Mouse (Mus musculus) telencephalon, adult 2 months (tissue): Measurements from ENCODE around the gene Lmtk2.

Source experiments
- DNase-seq: peaks from one replicate; pipeline ENCODE4 v3.0.0-alpha.2; 2011; ENCODE audit warnings: low read depth, low spot score

Gene Lmtk2

DNA sequence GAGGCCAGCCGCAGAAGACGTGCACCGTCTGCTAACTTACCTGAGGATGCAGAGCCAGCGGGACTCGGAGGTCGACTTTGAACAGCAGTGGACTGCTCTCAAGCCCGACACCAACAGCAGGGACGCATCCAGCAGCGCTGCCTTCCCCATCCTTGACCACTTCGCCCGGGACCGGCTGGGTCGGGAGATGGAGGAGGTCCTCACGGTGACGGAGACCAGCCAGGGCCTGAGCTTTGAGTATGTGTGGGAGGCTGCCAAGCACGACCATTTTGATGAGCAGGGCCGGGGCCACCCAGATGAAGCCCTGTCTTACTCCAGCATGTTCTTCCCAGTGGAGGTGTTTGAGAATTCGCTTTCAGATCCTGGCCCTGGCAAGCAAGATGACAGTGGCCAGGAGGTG is 73.4 kb downstream of the Lmtk2 start:
- DNase-seq: no peak

DNA sequence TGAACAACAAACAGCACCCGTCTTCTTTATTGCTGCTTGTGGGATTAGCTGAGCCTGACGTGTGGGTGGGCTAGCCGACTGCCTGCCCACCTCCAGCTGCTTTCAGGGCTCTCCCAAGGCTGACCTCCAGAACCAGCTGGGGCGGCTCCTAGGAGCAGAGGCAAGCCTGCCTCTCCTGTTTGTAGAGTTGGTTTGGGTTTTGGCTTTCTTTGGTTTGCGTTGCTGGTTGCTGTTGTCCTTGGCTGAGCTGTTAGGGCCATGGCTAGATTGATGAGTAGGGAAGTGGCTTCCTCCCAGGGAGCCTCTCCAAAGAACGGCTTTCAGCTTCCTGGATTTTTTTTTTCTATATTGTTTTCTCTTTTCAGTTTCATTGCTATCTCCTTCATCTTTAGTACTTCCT is 78.0 kb downstream of the Lmtk2 start:
- DNase-seq: no peak

DNA sequence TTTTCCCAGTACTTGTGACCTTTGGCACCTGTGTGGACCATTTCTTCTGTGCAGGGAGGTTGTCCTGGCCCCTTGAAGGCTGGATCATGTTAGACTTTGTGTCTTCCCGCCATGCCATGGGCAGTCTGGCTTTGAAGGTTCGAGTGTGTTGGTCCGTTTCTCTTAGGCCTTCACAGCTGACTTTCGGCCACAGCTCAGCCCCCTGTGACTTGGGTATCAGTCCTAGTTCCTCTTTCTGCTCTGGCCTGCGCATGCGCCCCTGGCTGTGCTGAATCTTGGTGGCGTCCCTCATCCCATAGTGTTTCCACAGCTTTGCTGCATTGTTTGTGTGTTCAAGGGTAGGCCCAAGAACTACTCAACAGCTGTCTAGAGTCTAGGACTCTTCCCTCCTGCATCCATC is 81.0 kb downstream of the Lmtk2 start:
- no peak for DNase-seq

DNA sequence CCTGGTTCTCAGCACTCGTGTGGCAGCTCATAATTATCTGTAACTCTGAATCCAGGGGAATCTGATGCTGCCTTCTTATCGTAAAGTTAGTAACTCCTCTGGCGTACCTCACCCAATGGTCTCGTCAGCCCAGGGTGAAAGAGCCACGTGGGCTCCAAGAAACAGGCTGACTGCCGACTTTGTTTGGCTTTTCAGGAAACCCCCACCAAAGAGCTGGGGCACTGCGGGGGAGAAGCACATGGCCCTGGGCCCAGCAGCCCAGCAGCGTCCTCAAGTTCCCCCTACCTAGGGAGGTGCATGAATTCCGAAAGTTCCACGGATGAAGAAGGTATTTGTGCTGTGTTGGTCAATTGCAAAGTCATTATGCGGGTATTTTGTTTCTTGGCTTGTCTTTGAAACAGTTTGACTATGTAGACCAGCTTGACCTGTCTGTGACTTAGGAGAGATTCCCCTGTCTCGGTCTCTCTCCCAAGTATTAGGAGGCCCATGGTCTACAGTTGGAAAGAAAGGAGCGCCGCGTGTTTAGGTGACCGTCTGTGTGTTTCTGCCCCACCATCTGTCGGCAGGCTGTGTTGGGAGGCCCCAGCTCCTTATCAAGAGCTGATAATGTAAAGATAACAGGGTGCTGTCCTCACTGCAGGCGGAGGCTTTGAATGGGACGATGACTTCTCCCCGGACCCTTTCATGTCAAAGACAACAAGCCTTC is 82.5 kb downstream of the Lmtk2 start:
- DNase-seq: no peak

DNA sequence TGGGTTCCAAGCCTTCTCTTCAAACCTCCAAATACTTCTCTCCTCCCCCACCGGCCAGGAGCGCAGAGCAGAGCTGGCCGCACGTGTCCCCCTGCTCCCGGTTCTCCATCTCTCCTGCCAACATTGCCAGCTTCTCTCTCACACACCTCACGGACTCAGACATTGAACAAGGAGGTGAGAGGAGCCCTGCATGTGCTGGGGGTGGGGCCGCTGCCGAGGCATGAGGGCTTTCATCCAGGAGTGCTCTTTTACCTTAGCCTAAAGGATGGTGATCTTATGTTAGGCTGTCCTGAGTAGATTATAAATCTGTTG is 83.0 kb downstream of the Lmtk2 start:
- no peak for DNase-seq

DNA sequence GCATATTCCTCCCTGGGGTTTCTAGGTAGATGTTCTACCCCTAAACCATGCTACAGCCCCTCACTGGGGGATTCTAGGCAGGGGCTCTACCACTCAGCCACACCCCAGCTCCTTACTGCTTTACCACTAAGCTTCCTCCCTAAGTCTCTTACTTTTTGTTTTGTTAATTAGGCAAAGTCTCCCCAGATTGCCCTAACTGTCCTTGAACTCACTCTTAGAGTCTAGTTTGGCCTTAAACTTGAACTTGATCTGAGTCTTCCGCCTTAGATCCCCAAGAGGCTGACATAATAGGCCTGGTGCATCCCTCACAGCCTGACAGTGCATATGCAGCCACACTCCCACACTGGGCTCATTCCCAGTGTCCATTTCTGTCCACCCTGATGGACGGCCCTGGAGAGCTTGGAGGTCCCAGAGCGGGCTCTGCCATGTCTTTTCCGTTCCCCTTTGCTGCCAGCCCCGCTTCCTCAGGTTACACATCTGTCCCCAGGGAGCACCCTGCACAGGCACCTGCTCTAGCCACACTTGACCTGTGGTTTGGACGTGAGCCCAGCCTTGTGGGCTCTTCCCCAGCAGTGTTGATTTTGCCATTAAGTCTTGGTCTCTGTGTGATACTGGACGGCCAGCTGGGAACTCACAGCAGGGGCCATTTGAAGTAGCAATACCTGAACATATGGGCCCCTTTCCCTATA is 83.6 kb downstream of the Lmtk2 start:
- DNase-seq: no peak

DNA sequence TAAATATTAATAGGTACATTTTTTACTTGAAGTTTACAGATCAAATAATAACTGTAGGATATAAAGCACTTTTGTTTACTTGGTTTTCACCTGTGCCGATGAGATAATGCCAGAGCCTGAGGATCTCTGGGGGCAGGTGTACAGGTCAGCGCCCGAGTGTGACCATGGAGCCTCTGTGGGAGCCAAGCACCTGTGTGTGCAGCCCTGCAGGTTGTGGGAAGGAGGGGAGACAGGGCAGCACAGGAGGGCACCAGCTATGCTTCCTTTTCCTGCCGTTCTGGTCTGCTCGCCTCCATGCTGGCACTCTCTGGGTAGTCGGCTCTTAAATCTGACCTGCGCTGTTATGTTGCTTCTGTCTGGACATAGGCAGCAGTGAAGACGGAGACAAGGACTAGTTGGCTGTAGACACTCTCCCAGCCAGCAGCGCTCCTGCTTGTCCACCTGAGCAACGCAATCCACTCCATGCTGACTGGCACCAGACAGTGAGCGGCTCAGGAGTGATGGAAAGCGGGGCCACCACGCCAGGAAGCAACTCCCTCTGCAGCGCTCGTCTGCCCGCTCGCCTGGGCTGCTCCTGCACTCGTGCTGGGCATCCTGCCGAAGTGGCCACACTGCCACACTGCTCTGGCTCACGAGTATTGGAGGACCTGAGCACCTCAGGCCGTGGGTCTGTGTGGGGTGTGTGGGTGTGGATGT is 84.3 kb downstream of the Lmtk2 start:
- no peak for DNase-seq

DNA sequence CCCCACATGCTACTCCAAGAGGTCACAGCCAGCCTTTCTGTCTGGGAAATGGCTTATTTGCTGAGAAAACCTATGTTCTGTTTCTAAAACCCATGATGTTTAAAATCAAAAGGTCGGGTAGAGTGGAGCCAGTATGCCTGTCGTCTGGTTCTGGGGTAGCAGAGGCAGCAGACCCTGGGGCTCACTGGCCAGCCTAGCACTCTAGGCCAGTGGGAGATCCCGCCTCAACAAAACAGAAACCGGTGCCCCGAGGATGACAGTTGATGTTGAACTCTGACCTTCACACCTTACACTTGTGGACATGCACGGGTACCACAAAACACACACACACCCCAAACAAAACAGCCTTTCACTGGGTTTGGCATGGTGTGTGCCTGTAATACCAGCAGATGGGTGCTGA is 88.2 kb downstream of the Lmtk2 start:
- DNase-seq: no peak

DNA sequence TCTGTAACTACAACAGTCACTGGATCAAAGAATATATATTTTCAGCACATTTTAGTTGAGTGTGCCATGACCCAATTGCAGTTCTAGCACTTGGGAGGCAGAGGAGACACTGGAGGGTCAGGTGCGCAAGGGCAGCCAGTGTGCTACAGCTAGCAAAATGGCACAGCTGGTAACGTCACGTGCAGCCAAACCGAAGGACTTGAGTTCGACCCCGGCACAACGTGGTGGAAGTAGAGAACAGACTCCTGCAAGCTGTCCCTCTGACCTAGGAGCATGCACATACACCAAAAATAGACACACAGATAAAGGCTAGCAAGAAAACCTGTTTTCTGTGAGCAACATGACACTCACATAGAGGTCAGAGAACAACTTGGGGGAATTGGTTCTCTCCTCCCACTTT is 89.1 kb downstream of the Lmtk2 start:
- DNase-seq: no peak

DNA sequence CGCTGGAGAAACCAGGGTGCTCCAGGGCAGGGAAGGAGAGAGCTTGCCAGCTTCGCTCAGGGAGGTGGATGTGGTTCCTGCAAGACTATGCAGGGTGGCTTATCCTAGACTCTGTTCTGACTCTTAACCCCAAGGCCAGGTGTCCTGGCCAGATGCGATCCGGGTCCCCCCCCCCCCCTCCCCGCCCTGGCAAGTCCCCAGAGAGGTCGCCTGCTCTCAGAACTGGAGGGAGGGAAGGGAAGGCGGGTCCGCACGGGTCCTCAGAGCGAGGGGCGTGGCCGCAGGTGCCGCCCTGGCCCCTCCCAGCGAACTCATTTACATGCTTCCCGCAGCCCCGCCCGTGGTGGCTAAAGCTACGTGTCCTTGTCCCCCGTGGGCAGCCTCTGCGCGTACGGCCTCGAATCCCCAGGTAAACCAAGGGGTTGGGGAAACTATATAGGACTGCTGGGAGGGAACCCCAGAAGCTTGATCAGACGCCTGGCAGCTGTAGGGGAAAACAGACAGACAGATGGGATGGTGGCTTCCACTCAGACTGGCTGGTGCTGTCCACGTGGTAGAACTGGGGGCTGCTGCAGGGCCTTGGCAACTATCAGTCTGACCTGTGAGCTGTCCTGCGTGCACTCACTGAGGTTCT is 89.8 kb downstream of the Lmtk2 start, which contains the start of gene Bhlha15:
TSS of gene Bhlha15 (plus strand) at position 337 of the 634 bp plus-strand sequence.
- DNase-seq: no peak

DNA sequence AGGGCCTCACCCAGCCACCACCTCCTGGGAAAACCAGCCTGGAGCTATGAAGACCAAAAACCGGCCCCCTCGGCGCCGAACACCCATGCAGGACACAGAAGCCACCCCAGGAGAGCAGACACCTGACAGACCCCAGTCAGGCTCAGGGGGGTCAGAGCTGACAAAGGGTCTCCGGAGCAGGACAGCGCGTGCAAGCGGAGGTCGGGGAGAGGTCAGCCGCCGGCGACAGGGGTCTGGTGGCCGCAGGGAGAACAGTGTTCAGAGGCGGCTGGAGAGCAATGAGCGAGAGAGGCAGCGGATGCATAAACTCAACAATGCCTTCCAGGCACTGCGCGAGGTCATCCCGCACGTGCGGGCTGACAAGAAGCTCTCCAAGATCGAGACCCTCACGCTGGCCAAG is 90.8 kb downstream of the Lmtk2 start:
- DNase-seq: no peak

DNA sequence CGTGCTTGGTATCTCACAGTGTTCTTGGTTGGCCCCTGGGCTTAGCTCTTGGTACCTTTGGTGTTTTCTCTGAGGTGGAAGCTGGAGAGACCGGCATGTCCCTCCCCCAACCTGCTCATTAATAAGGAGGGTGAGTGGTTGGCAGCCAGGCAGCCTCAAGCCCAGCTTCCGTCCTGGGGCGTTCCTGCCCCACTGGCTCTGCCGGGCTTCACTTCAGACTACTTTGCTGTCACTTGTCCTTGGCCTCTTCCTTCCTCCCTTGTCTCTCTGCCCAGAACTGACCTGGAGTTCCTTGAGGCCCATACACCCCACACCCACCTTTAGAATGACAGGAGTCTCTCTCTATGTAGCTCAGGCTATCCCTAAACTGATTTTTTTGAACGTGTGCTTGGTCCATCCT is 92.4 kb downstream of the Lmtk2 start:
- DNase-seq: no peak

DNA sequence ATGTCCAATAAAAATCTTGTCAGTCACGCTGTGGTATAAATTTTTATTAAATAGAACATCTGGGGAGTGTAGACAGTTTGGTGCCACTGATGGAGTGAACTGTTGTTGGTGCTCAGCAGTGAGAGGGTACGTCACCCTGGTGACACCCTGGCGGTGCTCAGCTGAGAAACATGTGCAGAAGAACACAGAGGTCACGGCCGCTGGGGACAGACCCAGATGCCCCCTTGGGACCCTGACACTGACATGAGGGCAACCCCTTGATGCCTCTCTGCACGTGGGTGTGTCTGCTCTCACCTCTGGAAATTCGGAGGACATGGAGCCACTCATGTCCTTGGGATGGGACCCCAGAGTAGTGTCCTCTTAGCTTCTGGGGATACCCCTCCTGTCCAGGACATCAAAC is 94.2 kb downstream of the Lmtk2 start:
- no peak for DNase-seq

DNA sequence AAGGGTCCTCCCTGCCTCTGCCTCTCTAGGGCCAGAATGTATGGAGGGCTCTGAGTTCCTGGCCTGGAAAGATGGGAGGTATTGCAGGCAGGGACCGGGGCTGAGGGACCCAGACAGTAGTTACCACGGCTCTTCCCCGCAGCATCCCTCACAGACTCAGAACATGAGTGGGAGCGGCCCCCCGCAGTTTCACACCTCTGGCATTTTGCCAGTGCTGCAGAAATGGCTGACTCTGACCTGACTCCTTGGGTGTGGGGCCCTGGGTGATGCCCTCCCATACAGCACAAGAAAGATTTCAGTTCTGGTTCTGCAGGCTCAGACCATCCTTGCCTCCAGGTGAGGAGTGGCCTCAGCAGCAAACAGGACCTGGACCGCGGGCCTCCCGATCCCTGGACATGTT is 95.3 kb downstream of the Lmtk2 start:
- no peak for DNase-seq

DNA sequence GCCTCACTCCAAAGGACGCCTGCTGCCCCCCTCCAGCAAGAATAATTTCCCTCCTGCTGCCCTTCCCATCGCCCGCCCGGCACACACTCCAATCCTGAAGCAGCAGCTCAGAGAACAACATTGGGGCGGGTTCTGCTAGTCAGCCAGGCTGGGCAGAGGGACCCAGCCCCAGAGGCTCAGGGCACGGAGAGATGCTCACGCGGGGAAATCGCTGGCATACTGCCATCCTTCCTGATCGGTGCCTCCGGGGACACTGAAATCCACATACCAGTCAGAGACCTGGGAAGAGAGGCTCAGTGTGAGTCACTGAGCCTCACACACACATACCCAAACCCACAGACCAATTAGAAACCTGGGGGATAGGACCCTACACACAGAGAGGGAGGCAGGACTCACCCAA is 100.4 kb downstream of the Lmtk2 start:
- no peak for DNase-seq

DNA sequence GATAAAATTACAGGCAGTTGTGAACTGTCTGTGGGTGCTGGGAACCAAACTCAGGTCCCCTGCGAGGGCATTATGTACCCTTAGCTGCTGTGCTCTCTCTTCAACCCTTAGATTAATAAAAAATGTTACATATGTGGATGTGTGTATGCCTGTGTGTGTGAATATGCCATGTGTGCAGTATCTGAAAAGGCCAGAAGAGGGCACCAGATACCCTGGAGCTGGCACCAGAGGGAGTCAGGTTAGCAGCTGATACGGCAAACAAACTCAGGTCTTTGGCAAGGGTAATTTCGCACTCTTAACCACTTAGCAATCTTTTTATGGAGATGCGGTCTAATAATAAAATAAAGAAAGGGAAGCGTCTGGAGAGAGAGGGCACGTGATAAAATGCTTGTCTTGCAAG is 102.2 kb downstream of the Lmtk2 start:
- DNase-seq: no peak

DNA sequence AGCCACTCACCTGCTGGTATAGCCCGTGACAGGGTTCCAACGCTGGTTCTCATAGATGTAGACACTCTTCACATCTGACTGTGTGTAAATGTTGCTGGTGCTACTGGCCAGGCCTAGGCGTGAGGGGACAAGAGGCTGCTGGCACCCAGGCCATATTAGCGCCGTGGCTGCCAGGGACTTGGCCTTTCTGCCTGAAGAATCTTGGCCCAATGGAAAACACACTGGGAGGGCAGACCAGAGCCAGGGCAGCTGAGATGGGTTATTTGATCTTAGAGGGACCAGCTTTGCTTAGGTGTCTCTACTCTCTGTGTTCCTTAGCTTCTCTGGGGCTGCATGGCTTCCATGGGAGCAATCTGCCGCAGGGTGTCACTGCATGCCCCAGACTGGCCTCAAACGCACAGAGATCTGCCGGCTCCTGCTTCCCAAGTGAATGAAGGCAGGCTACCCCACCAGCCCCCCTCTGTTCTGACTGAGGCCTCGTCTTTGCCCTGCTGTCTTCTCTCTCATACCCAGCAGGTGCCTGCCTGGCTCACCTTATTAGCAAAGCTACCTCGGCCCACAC is 103.2 kb downstream of the Lmtk2 start:
- no peak for DNase-seq

DNA sequence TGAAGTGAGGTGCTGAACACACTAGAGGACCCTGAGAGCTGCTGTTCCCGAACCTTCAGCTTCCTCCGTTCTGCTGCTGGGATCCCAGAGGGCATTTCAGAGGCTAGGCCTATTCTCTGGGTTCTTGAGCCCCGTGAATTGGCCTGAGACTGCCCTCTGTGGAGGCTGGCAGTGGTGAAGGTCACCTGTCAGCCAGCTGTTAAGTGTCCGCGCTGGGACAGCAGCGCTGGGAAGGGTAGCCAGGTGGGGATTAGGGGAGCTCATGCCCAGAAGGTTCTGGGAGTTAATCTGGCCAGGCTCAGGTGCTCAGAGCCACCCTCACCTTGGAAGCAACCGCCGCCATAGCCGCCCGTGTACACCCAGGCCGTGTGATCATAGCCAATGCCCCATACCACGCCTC is 104.1 kb downstream of the Lmtk2 start:
- DNase-seq: no peak

DNA sequence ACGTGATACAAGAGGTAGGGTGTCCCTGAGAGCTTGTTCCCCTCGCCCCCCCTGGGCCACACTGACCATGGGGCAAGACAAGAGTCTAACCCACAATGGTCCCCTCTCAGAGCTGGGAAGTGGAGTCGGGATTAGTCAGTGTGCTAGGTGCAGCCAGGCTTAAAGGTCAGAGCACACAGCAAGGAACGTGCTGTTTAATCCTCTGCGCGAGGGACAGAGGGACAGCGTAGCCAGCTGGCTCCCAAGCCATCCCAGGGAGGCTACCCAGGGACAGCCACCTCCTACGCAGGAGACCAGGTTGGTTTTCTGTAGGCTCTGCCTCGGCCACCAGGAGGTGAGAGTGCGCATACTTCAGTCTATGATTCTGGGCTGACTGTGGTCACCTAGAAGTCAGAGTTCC is 104.7 kb downstream of the Lmtk2 start:
- no peak for DNase-seq

DNA sequence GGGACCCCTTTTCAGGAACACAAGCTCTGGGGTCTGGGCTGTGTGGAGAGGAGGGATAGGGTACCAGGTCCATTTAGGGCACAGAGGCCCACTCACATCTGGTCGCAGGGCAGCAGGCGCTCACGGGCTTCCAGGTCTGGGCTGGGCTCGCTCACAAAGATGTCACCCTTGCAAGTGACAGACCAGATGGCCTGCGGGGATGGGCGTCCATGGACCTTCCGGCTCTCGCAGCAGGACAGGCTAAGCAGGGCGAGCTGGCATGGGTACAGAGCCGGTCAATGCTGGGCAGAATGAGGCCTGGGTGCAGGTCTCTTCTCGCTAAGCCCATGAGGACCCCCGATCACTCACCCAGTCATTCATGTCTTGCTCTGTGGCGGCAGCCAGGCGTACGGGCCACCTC is 105.8 kb downstream of the Lmtk2 start:
- no peak for DNase-seq

DNA sequence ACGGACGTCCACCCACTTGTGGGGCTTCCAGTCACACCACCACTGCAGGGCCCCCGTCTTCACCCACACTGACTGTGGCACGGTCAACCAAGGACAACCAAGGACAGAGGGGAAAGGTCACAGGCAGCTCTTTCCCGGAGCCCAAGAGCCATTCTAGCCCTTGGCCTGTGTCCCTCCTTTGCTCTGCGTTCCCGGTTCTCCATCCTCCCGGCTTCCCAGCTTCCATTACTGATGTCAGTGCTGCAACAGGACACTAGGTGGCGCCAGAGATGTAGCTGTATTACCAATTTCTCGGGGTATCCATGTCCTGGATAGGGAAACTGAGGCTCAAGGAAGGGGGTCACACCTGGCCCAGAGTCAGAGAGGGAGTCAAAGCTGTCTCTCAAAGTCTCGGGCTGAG is 107.2 kb downstream of the Lmtk2 start:
- DNase-seq: no peak

DNA sequence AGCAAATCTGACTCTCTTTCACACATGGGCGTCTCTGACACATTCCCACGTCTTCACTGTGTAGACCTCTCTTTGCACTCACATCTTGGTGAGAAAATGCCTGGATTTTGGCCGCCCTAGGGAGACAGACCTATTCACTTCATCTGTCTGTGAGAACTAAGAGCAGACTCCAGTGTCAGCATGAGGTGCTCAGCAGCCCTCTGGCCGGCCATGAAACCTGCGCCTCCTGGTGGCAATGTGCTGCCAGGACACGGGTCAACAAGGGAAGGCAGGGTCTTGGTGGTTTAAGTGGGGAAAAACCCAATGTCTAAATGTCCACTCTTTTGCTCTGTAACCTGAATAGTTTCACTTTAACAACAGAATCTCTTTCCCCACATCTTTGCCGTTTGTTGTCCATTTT is 114.2 kb downstream of the Lmtk2 start:
- no peak for DNase-seq
